Mouse (Mus musculus): ENCODE measurements around the gene Slc34a1. TPM values are rescaled to one million over a fixed set of nuclear protein-coding genes. Genes with fewer than 3 reads are reported as not detected.

Gene Slc34a1
- polyA plus RNA-seq, 1 experiment from 2014 or later = not detected

Small RNAs within 50 kb of the gene (microRNA-seq; reads per million reads assigned to microRNA genes)
- gene Mir6943 = 0.42 reads per million

Other genes with a start within 250 kb of the Slc34a1 start
- 19.5 and 22.5 TPM in 2 replicates for gene Fgfr4, start 245.5 kb upstream of the Slc34a1 start, polyA plus RNA-seq (2014; fragmentation: Nextera tagmentation; extraction: Ambion mirVana)
- 67.5 and 69.3 TPM in 2 replicates for gene Nsd1, start 188.4 kb upstream of the Slc34a1 start, polyA plus RNA-seq (2014; fragmentation: Nextera tagmentation; extraction: Ambion mirVana)
- gene Prelid1, start 77.7 kb upstream of the Slc34a1 start, polyA plus RNA-seq (2014; fragmentation: Nextera tagmentation; extraction: Ambion mirVana) = 586 and 598 TPM in 2 replicates
- 82.6 and 86.0 TPM in 2 replicates for gene Rab24, start 76.2 kb upstream of the Slc34a1 start, polyA plus RNA-seq (2014; fragmentation: Nextera tagmentation; extraction: Ambion mirVana)
- 30.1 and 30.2 TPM in 2 replicates for gene Mxd3, start 68.4 kb upstream of the Slc34a1 start, polyA plus RNA-seq (2014; fragmentation: Nextera tagmentation; extraction: Ambion mirVana)
- gene Lman2, start 35.4 kb upstream of the Slc34a1 start, polyA plus RNA-seq (2014; fragmentation: Nextera tagmentation; extraction: Ambion mirVana) = 99.9 and 104 TPM in 2 replicates
- 0.63 and 1.0 TPM in 2 replicates for gene Rgs14, start 28.5 kb upstream of the Slc34a1 start, polyA plus RNA-seq (2014; fragmentation: Nextera tagmentation; extraction: Ambion mirVana)
- gene Pfn3, start 17.0 kb downstream of the Slc34a1 start, polyA plus RNA-seq (2014; fragmentation: Nextera tagmentation; extraction: Ambion mirVana) = not detected in 2 replicates
- gene F12, start 28.6 kb downstream of the Slc34a1 start, polyA plus RNA-seq (2014; fragmentation: Nextera tagmentation; extraction: Ambion mirVana) = 0.16 TPM in 1 of 2 replicates, not detected in the other
- gene Grk6, start 46.9 kb downstream of the Slc34a1 start, polyA plus RNA-seq (2014; fragmentation: Nextera tagmentation; extraction: Ambion mirVana) = 43.4 and 55.1 TPM in 2 replicates
- gene Prr7, start 66.1 kb downstream of the Slc34a1 start, polyA plus RNA-seq (2014; fragmentation: Nextera tagmentation; extraction: Ambion mirVana) = 0.55 and 0.70 TPM in 2 replicates
- gene Dbn1, start 89.9 kb downstream of the Slc34a1 start, polyA plus RNA-seq (2014; fragmentation: Nextera tagmentation; extraction: Ambion mirVana) = 120 and 134 TPM in 2 replicates
- gene Pdlim7, start 115.5 kb downstream of the Slc34a1 start, polyA plus RNA-seq (2014; fragmentation: Nextera tagmentation; extraction: Ambion mirVana) = 253 and 260 TPM in 2 replicates
- 1.9 and 2.5 TPM in 2 replicates for gene Dok3, start 131.1 kb downstream of the Slc34a1 start, polyA plus RNA-seq (2014; fragmentation: Nextera tagmentation; extraction: Ambion mirVana)
- 63.9 and 73.1 TPM in 2 replicates for gene Ddx41, start 138.5 kb downstream of the Slc34a1 start, polyA plus RNA-seq (2014; fragmentation: Nextera tagmentation; extraction: Ambion mirVana)
- 28.8 and 33.6 TPM in 2 replicates for gene Fam193b, start 172.9 kb downstream of the Slc34a1 start, polyA plus RNA-seq (2014; fragmentation: Nextera tagmentation; extraction: Ambion mirVana)
- gene Tmed9, start 175.5 kb downstream of the Slc34a1 start, polyA plus RNA-seq (2014; fragmentation: Nextera tagmentation; extraction: Ambion mirVana) = 59.9 and 64.8 TPM in 2 replicates
- gene B4galt7, start 201.7 kb downstream of the Slc34a1 start, polyA plus RNA-seq (2014; fragmentation: Nextera tagmentation; extraction: Ambion mirVana) = 12.6 and 17.4 TPM in 2 replicates
- gene Caml, start 224.8 kb downstream of the Slc34a1 start, polyA plus RNA-seq (2014; fragmentation: Nextera tagmentation; extraction: Ambion mirVana) = 43.3 and 53.9 TPM in 2 replicates
- gene Ddx46, start 236.8 kb downstream of the Slc34a1 start, polyA plus RNA-seq (2014; fragmentation: Nextera tagmentation; extraction: Ambion mirVana) = 40.9 and 44.1 TPM in 2 replicates

Data from intestine, embryonic 14.5 days (tissue).